Mouse (Mus musculus): Measurements from ENCODE around the gene Ube2a.

- TF ChIP-seq POLR2A (IDR thresholded peaks at IDR 0.05; ENCODE audit: extremely low read depth, insufficient read depth, low read length) (no peak), CTCF (IDR thresholded peaks at IDR 0.05; ENCODE audit: extremely low read depth, insufficient read depth, low read length) (no peak)
Observed at GRCm38 (mm10) chrX:36921346-36921745, 47.6 kb downstream of the Ube2a start.
